Mouse (Mus musculus): ENCODE data around the gene Kcnh1.

The Kcnh1 gene

DNA sequence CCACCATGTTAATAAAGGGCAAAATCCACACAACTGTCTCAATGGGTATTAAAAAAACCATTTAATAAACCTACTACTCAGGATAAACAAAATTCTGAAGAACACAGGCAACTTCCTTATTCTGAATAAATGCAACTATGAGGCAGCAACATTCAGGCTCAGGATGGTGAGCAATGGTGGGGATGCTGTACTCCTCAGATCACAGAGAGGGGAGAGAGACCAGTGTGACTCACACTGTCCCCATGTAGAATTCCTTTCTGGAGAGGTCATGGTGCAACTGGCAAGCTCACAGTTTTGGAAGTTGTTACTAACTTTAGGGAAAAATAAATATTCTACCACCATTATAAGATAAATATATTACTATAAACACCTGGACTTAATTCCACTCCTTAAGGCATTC, 116.5 kb downstream of the Kcnh1 start:
- POLR2A ChIA-PET, result no interaction called here
- CTCF ChIA-PET, result no interaction called here

- POLR2A ChIA-PET, result interaction anchor here in 1 of 4 experiments (0.5 kb wide), 1 partner anchor 811 kb away, joined by 7 read pairs; no protein-coding TSS in a partner anchor
- CTCF ChIA-PET, result no interaction called here
These were observed 120.7 kb downstream of the Kcnh1 start for GRCm38 (mm10) chr1:192311298-192311697.

DNA sequence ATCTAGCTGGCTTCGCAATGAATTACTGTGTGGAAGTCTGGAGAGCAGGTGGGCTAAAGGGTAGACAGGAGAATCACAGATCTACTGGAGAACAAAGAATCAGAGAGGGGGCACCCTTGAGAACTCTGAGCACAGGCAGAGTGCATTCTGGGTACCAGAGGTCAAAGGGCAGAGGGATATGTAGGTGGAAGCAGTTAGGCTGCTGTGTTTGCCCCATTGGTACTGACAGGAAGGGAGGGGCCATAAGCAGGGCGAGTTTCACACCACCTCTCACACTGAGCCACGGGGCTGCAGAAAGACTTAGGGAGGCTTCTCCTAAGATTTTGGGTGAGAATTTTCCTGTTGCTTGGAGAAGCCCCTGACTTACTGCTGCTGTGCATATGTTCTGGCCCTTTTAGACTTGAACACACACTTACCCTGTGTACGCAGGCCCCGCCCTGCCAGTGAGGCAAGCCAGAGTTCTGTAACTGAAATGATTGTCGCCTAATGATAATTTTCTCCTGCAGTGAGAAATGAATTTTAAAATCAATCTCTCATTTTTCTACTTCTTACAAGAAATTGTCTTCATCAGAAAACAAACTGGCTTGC, 121.4 kb downstream of the Kcnh1 start:
- POLR2A ChIA-PET, result interaction anchor here in 1 of 4 experiments (0.5 kb wide), 1 partner anchor 811 kb away, joined by 7 read pairs; no protein-coding TSS in a partner anchor
- CTCF ChIA-PET, result no interaction called here

- ChIA-PET CTCF (no interaction called here), POLR2A (no interaction called here)
These were observed 121.9 kb downstream of the Kcnh1 start for GRCm38 (mm10) chr1:192312446-192312845.

DNA sequence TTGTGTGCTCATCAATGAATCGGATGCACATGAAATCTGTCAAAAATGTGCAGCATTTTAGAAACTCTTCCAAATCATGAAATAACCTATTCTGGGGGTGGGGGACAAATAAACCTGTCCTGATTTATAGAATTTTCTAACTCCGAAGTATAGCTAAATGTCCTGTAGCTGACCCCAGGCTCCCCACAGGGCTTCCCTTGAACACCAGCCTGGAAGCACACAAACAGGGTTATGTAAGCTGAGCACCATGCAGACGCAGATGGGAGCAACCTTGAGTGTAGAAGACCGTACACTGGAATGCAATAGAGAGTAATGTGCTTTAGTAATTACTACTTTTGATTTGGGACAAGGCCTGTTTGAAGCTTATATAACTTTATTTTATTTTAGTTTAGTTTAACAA, 122.4 kb downstream of the Kcnh1 start:
- ChIA-PET POLR2A (no interaction called here), CTCF (no interaction called here)

DNA sequence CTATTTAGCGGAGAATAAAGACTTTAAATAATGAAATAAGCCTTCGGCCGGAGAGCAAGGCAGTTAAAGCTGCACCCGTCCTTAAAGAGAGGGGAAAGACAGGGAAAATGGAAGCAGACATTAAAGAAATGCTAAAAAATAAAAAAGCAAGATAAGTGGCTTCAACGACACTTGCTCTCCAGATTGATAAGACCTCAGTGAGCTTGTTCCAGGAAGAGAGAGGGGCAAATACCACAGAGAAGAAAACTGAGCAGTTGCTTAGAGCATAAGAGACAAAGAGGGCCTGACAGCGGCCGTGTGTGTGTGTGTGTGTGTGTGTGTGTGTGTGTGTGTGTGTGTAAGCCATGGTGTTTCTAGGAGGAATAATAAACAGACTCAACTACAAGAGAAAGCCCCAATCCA, 123.0 kb downstream of the Kcnh1 start:
- ChIA-PET CTCF (no interaction called here), POLR2A (no interaction called here)

DNA sequence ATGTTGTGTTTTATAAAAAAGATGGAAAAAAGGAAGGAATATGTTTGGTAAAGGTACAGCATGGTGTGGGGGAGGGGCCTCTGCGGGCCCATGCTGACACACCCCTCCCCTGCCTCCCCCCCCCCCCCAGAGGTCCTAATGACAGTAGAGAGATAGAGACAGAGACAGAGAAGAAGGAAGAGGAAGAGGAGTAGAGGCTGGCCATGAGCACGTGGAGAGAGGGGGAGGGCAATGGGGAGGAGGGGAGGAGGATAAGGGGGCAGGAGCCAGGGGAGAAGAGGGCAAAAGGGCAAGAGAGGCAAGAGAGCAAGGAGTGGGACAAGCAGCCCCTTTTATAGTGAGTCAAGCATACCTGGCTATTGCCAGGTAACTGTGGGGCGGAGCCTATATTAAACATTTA, 123.5 kb downstream of the Kcnh1 start:
- CTCF ChIA-PET, result no interaction called here
- POLR2A ChIA-PET, result no interaction called here

GRCm38 (mm10) chr1:192315392-192316070, 125.0 kb downstream of the Kcnh1 start:
- CTCF ChIA-PET, result no interaction called here

GRCm38 (mm10) chr1:192324223-192324622, 133.6 kb downstream of the Kcnh1 start:
- CTCF ChIA-PET, result interaction anchor here (0.6 to 1.1 kb wide), 10 partner anchors 23 to 392 kb away, joined by 3 to 7 read pairs (median 3); no protein-coding TSS in a partner anchor
- POLR2A ChIA-PET, result no interaction called here

More at GRCm38 (mm10) chr1:192315392-192316070, 125.0 kb downstream of the Kcnh1 start:
- POLR2A ChIA-PET, result no interaction called here

- CTCF ChIA-PET, result interaction anchor here in 1 of 4 experiments (0.6 kb wide), 1 partner anchor 774 kb away, joined by 3 read pairs; no protein-coding TSS in a partner anchor
These were observed 136.5 kb downstream of the Kcnh1 start for GRCm38 (mm10) chr1:192327052-192327451.

GRCm38 (mm10) chr1:192331207-192331606, 140.6 kb downstream of the Kcnh1 start:
- POLR2A ChIA-PET, result interaction anchor here in 2 of 4 experiments (0.6 to 0.7 kb wide), 2 partner anchors 21 to 38 kb away, joined by 3 to 6 read pairs; no protein-coding TSS in a partner anchor

More at GRCm38 (mm10) chr1:192327052-192327451, 136.5 kb downstream of the Kcnh1 start:
- POLR2A ChIA-PET, result no interaction called here

DNA sequence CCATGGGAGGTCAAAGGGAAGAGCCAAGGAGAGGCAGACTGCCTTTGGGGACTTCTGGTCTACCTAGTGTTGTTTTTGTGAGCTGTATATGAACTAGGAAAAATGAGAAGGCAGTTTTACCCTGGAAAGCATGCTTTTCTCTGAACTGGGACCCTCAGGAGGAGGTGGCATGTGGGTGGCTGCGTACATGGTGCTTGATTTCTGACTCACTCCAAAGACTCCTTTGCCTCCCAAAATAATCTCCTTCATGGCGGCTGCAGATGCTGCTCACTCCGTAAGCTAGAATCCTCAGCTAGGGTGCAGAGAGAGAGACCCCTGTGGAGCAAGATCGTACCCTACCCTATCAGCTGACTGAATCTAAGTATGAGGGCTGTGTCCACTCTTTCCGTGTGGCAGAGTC, 145.5 kb downstream of the Kcnh1 start:
- POLR2A ChIA-PET, result no interaction called here

More at GRCm38 (mm10) chr1:192331207-192331606, 140.6 kb downstream of the Kcnh1 start:
- CTCF ChIA-PET, result interaction anchor here in 1 of 4 experiments (0.6 kb wide), 1 partner anchor 170 kb away, joined by 5 read pairs; no protein-coding TSS in a partner anchor

DNA sequence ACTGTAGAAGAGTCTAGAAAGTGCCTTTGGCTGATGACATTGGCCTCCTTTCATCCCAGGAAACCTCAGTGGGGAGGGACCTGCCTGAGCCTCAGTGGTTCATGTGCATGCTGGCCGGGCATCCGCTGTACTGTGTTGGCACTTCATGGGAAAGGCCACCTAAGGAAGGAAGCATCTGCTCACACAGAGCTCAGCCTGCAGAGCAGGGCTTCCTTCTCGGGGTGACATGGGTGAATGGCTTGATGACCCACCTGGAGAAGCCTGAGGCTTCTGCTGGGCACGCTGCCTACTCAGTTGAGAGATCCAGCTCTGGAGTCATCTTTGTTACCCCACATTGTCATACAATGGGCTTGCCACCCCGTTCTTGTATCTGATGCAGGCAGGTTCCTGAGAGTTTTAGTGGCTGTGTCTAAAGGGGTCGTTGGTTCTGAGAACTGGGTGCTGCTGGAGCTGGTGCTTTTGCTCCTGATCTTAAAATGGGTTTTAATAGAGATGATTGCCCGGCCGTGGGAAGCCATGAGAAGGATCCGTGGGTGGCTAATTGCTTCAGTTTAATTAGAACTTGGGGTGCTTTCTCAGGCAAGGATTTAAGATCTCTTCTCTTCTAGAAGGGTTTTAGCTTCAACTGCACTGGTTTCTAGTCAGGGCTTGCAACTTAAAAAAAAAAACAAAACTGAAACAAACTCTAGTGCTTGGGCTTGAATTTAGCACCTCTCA, 148.9 kb downstream of the Kcnh1 start:
- POLR2A ChIA-PET, result no interaction called here
- CTCF ChIA-PET, result no interaction called here

More for the DNA sequence above, 145.5 kb downstream of the Kcnh1 start:
- CTCF ChIA-PET, result no interaction called here

- CTCF ChIA-PET, result no interaction called here
These were observed 151.2 kb downstream of the Kcnh1 start for GRCm38 (mm10) chr1:192341774-192342173.

GRCm38 (mm10) chr1:192343996-192344395, 153.4 kb downstream of the Kcnh1 start:
- POLR2A ChIA-PET, result interaction anchor here in 1 of 4 experiments (1.0 kb wide), 1 partner anchor 9 kb away, joined by 3 read pairs; no protein-coding TSS in a partner anchor
- CTCF ChIA-PET, result interaction anchor here in 1 of 4 experiments (0.5 kb wide), 1 partner anchor 9 kb away, joined by 3 read pairs; no protein-coding TSS in a partner anchor

More at GRCm38 (mm10) chr1:192341774-192342173, 151.2 kb downstream of the Kcnh1 start:
- POLR2A ChIA-PET, result no interaction called here

DNA sequence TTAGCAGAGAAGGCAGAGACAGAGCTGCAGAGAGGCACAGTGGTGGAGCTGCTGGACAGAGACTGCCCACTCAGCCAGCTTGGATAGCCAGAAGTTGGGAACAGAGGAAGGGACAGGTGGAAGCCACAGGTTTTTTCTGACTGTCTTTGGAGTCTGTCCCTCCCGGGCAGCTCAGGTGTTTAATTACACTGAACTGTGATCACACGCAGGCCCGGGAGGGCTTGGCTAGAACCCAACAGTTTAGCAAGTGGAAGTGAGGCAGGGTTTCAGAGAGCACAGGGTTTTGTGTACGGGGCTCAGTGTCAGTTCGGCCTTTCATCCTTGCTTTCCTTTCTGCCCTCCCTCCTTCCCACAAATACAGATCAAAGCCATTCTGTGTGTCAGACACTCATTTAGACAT, 156.8 kb downstream of the Kcnh1 start:
- ChIA-PET CTCF (interaction anchor here in 1 of 4 experiments (0.6 kb wide), 1 partner anchor 23 kb away, joined by 4 read pairs; no protein-coding TSS in a partner anchor), POLR2A (no interaction called here)

- CTCF ChIA-PET, result no interaction called here
- POLR2A ChIA-PET, result no interaction called here
These were observed 165.7 kb downstream of the Kcnh1 start for GRCm38 (mm10) chr1:192356231-192356630.

DNA sequence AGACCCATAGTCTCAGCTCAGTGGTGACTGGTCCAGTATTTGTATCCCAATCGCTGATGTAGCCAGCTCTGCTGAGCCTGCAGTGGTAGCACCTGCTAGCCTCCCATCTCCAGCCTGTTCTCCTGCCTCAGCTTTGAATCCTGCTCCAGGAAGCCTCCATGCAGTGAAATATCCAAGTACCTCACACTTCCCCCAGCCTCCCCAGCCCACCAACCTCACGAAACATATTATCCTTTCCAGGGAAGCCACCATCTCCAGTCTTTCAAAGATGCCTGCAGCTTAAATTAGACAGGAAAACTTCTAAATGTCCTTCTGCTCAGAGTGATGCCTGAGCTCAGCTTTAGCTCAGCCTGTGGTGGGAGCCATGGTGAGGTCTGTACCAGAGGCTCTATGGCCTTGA, 168.6 kb downstream of the Kcnh1 start:
- CTCF ChIA-PET, result no interaction called here

GRCm38 (mm10) chr1:192368336-192368735, 177.8 kb downstream of the Kcnh1 start:
- CTCF ChIA-PET, result no interaction called here
- POLR2A ChIA-PET, result no interaction called here

More for the DNA sequence above, 168.6 kb downstream of the Kcnh1 start:
- POLR2A ChIA-PET, result no interaction called here

GRCm38 (mm10) chr1:192371943-192372614, 181.5 kb downstream of the Kcnh1 start:
- ChIA-PET POLR2A (no interaction called here), CTCF (no interaction called here)

Data from embryonic stem cell, embryonic (primary cell).